Mouse (Mus musculus): ENCODE measurements around the gene March9. TPM values are rescaled to one million over a fixed set of nuclear protein-coding genes. Genes with fewer than 3 reads are reported as not detected.

Gene March9
- polyA plus RNA-seq, 1 experiment, result 11.8 TPM

- TF ChIP-seq POLR2A (IDR thresholded peaks at IDR 0.05; ENCODE audit: extremely low read depth, insufficient read depth, low read length) (no peak), CTCF (IDR thresholded peaks at IDR 0.05; ENCODE audit: extremely low read depth, insufficient read depth, low read length) (no peak)
- peak overlapping the region; percentile 96 for H3K27ac ChIP-seq (ENCODE audit: insufficient read depth, low read length)
- peaks cover 11% of the 10 kb centered on the region for H3K4me1 ChIP-seq (ENCODE audit: control insufficient read depth, insufficient read depth, low read length)
- peak overlapping the region; percentile 48 for H3K4me3 ChIP-seq (ENCODE audit: insufficient read depth, low read length)
Observed at GRCm38 (mm10) chr10:127081996-127082620, 22.1 kb upstream of the March9 start.

GRCm38 (mm10) chr10:127080901-127081780, 21.2 kb upstream of the March9 start:
- TF ChIP-seq POLR2A (IDR thresholded peaks at IDR 0.05; ENCODE audit: extremely low read depth, insufficient read depth, low read length) (peak; percentile 73), CTCF (IDR thresholded peaks at IDR 0.05; ENCODE audit: extremely low read depth, insufficient read depth, low read length) (no peak)
- H3K4me1 ChIP-seq (ENCODE audit: control insufficient read depth, insufficient read depth, low read length), result peaks cover 14% of the 10 kb centered on the region
- peak overlapping the region; percentile 96 for H3K27ac ChIP-seq (ENCODE audit: insufficient read depth, low read length)
- peak overlapping the region; percentile 48 for H3K4me3 ChIP-seq (ENCODE audit: insufficient read depth, low read length)

GRCm38 (mm10) chr10:127079665-127080391, 19.8 kb upstream of the March9 start:
- TF ChIP-seq CTCF (IDR thresholded peaks at IDR 0.05; ENCODE audit: extremely low read depth, insufficient read depth, low read length), result 0 out of 2 replicates have a peak, but pooled peaks have one; percentile 3
- TF ChIP-seq POLR2A (IDR thresholded peaks at IDR 0.05; ENCODE audit: extremely low read depth, insufficient read depth, low read length), result no peak
- Histone ChIP-seq H3K27ac (ENCODE audit: insufficient read depth, low read length) (peak overlapping the region; percentile 32), H3K4me3 (ENCODE audit: insufficient read depth, low read length) (peak overlapping the region; percentile 48), H3K4me1 (ENCODE audit: control insufficient read depth, insufficient read depth, low read length) (peaks cover 15% of the 10 kb centered on the region)

- TF ChIP-seq POLR2A (IDR thresholded peaks at IDR 0.05; ENCODE audit: extremely low read depth, insufficient read depth, low read length) (peak; percentile 53; the same call in 1 of the 2 replicates), CTCF (IDR thresholded peaks at IDR 0.05; ENCODE audit: extremely low read depth, insufficient read depth, low read length) (no peak)
- Histone ChIP-seq H3K4me1 (ENCODE audit: control insufficient read depth, insufficient read depth, low read length) (peaks cover 15% of the 10 kb centered on the region), H3K4me3 (ENCODE audit: insufficient read depth, low read length) (peak overlapping the region; percentile 48), H3K27ac (ENCODE audit: insufficient read depth, low read length) (peak overlapping the region; percentile 83)
Observed at GRCm38 (mm10) chr10:127078677-127079575, 18.9 kb upstream of the March9 start.

GRCm38 (mm10) chr10:127078001-127078676, 18.2 kb upstream of the March9 start:
- no peak for TF ChIP-seq CTCF (IDR thresholded peaks at IDR 0.05; ENCODE audit: extremely low read depth, insufficient read depth, low read length)
- TF ChIP-seq POLR2A (IDR thresholded peaks at IDR 0.05; ENCODE audit: extremely low read depth, insufficient read depth, low read length), result peak; percentile 81

GRCm38 (mm10) chr10:127077515-127077914, 17.5 kb upstream of the March9 start:
- TF ChIP-seq POLR2A (IDR thresholded peaks at IDR 0.05; ENCODE audit: extremely low read depth, insufficient read depth, low read length) (peak; percentile 38; the same call in 1 of the 2 replicates), CTCF (IDR thresholded peaks at IDR 0.05; ENCODE audit: extremely low read depth, insufficient read depth, low read length) (no peak)
- peak overlapping the region; percentile 95 for H3K27ac ChIP-seq (ENCODE audit: insufficient read depth, low read length)
- H3K4me1 ChIP-seq (ENCODE audit: control insufficient read depth, insufficient read depth, low read length), result peaks cover 6% of the 10 kb centered on the region; the same call in 1 of the 2 replicates
- peak overlapping the region; percentile 48 for H3K4me3 ChIP-seq (ENCODE audit: insufficient read depth, low read length)

More at GRCm38 (mm10) chr10:127078001-127078676, 18.2 kb upstream of the March9 start:
- Histone ChIP-seq H3K4me3 (ENCODE audit: insufficient read depth, low read length) (peak overlapping the region; percentile 48), H3K4me1 (ENCODE audit: control insufficient read depth, insufficient read depth, low read length) (peaks cover 12% of the 10 kb centered on the region), H3K27ac (ENCODE audit: insufficient read depth, low read length) (peak overlapping the region; percentile 95)

GRCm38 (mm10) chr10:127076082-127076481, 16.1 kb upstream of the March9 start:
- H3K4me3 ChIP-seq (ENCODE audit: insufficient read depth, low read length), result no peak overlapping the region
- no peak for TF ChIP-seq CTCF (IDR thresholded peaks at IDR 0.05; ENCODE audit: extremely low read depth, insufficient read depth, low read length)
- peak; percentile 44; the same call in 1 of the 2 replicates for TF ChIP-seq POLR2A (IDR thresholded peaks at IDR 0.05; ENCODE audit: extremely low read depth, insufficient read depth, low read length)
- no peak overlapping the region; the same call in 1 of the 2 replicates for H3K27ac ChIP-seq (ENCODE audit: insufficient read depth, low read length)
- H3K4me1 ChIP-seq (ENCODE audit: control insufficient read depth, insufficient read depth, low read length), result peaks cover 3% of the 10 kb centered on the region; the same call in 1 of the 2 replicates

GRCm38 (mm10) chr10:127075651-127076050, 15.7 kb upstream of the March9 start:
- TF ChIP-seq CTCF (IDR thresholded peaks at IDR 0.05; ENCODE audit: extremely low read depth, insufficient read depth, low read length) (no peak), POLR2A (IDR thresholded peaks at IDR 0.05; ENCODE audit: extremely low read depth, insufficient read depth, low read length) (no peak)
- Histone ChIP-seq H3K4me1 (ENCODE audit: control insufficient read depth, insufficient read depth, low read length) (peaks cover 3% of the 10 kb centered on the region; the same call in 1 of the 2 replicates), H3K27ac (ENCODE audit: insufficient read depth, low read length) (no peak overlapping the region), H3K4me3 (ENCODE audit: insufficient read depth, low read length) (no peak overlapping the region)
